Mouse (Mus musculus): Measurements from ENCODE around the gene Acot13.
"Not testable (repeated sequence)": the region's sequence is repeated elsewhere in the genome, so short reads cannot be mapped to it uniquely, and the experiment has no call there.

Acot13 gene

DNA sequence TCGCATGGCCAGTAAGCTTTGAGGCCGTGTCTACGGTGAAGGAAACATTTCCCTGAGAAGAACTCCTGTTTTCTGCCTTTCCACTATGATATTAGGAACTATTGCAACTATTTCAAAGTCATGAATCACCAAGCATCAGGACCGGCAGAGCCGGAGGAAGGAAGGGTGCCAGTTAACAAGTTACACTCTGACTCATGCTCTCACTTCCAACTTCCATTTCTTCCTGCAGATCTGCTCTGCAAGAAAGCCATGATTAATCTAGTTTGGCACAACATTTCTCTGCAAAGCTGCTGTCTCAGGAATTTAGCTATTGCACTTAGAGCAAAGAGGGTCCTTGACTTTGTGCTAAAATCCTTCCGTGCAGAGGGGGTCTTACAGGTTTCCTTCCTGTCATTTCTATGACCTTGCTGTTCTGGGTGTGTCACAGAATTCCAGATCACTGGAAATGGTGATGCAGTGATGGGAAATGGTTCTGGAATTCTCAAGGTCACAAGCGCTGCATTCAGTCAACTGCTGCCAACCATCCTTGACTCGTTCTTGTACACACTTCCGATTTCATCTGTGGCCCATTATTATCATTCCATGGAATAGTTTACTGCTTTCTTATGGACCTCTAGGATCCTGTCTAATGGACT, 38.8 kb downstream of the Acot13 start:
- in situ Hi-C loops (cut with MboI, MseI), result loop anchor here (25.0 kb wide), 1 partner anchor 1030 kb away; the partner anchor contains the start of genes Hist1h1a, Hist1h2ab, Hist1h3a and Hist1h3b

DNA sequence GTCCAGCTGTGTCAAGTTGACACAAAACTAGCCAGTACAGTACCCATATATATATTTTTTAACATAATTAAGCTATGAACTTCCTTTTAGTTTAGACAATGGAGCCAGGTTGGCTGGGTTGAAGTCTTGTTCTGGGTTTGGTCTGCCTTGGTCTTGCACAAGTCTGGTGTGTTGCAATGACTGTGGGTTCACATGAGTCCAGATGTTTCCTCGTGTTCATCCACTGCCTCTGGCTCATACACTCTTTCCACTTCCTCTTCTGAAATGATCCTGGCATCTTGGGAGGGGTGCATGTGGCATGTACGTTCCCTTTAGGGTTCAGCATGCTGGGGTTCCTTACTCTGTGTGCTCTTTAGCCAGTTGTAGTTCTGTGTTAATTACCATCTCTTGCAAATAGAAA, 40.0 kb downstream of the Acot13 start:
- in situ Hi-C loops (cut with MboI, MseI), result loop anchor here (25.0 kb wide), 1 partner anchor 1029 kb away; the partner anchor contains the start of genes Hist1h1a, Hist1h2ab, Hist1h3a and Hist1h3b

DNA sequence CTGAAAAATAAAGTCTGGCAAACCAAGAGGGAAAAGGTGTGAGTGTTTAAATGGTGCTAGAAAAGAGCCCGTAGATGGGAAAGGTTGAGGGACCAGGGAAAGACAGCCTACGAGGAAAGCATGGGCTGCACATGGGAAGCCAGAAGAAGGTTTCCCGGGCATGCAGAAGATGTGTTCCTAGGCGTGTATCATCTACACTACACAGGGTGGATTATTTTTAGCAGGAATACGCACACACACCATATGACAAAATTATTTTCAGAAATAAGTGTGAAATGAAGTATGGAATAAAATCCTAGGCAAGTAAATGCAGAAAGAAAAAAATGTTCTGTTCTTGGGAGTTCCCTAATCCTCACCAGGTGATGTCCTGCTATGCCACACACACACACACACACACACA, 43.9 kb downstream of the Acot13 start:
- in situ Hi-C loops (cut with MboI, MseI), result loop anchor here (25.0 kb wide), 1 partner anchor 1025 kb away; the partner anchor contains the start of genes Hist1h1a, Hist1h2ab, Hist1h3a and Hist1h3b

DNA sequence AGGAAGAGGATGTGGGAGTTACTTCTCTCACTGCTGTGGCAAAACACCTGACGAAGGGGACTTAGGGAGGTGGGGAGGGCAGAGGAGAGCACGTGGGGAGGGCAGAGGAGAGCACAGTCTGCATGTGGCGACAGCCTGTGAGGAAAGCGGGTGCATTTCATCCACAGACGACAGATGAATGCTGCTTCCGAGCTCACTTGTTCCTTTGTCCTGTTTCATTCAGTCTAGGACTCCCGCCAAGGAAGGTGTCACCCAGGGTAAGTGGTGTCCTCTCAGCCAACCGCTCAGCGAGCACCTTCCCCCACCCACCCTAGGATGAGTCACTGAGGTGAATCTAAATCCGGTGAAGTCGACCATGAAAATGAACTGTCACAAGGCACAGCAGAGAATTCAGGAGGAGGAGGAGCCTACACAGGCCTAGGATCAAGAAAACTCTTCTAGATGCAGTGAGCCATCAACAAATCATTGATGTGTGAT, 45.3 kb downstream of the Acot13 start:
- in situ Hi-C loops (cut with MboI, MseI), result loop anchor here (25.0 kb wide), 1 partner anchor 1024 kb away; the partner anchor contains the start of genes Hist1h1a, Hist1h2ab, Hist1h3a and Hist1h3b

DNA sequence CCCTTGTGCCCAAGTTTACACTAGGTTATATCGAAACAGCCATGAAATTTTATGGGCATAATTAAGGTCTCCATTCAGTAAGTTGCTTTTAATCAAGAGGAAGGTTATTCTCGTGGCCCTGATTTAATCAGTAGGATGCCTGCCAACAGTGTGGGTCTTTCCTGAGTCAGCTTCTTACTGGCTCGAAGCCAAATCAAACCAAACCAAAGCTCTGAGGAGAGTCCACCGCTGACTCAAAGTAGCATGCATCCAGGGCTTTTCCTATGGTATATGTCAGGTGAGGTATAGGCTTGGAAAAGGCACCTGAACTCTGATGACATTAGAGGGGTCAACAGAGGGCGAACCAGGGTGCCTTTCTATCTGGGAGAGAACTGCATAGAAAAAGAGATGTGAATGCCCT, 49.4 kb downstream of the Acot13 start:
- in situ Hi-C loops (cut with MboI, MseI), result loop anchor here (25.0 kb wide), 1 partner anchor 1020 kb away; the partner anchor contains the start of genes Hist1h1a, Hist1h2ab, Hist1h3a and Hist1h3b

DNA sequence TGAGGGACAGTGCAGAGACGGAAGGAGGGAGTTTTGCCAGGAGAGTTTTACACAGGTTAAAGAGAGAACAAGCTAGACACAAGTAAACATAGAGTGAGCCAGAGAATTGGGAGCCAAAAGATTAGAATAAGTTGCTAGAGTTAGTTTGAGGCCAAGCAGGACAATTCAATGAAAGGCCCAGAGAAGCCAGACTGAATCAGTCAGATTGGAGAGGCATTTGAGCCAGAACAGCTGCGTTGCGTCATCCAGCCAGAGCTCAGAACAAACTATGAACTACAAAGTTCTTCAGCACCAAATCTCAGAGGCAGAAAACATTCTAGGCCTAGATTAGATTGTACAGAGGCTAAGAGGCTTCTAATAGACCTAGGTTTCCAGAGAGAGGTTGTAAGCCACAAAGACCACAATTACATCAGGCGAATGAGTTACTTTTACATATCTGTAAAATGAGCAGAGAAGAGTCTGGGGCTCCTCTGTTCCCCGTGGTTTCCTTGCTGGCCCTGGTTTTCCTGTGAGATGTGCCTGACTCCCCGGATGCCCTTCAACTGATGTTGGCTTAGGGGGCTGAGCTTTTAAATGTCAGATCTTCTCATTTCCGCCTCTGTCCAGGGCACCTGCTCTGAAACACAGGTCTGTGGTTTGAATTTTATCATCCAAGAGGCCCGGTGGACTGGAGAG, 52.5 kb downstream of the Acot13 start:
- in situ Hi-C loops (cut with MboI, MseI), result loop anchor here (25.0 kb wide), 1 partner anchor 1017 kb away; the partner anchor contains the start of genes Hist1h1a, Hist1h2ab, Hist1h3a and Hist1h3b

DNA sequence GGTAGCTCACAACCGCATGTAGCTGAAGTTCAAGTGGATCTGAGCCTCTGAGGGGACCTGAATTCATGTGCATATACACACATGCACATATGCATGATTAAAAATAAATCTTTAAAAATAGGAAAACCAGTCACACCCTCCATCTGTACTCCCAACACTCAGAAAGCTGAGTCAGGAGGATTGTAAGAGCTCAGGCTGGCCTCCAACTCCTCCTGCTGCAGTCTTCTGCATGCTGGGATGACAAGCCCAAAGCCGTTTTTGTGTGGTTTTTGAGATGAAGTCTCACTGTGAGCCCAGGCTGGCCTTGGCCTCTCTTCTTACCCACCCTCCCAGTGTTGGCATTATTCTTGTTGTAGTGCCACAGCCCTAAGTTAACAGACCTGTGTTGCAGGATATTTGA, 53.3 kb downstream of the Acot13 start:
- in situ Hi-C loops (cut with MboI, MseI), result loop anchor here (25.0 kb wide), 1 partner anchor 1016 kb away; the partner anchor contains the start of genes Hist1h1a, Hist1h2ab, Hist1h3a and Hist1h3b

DNA sequence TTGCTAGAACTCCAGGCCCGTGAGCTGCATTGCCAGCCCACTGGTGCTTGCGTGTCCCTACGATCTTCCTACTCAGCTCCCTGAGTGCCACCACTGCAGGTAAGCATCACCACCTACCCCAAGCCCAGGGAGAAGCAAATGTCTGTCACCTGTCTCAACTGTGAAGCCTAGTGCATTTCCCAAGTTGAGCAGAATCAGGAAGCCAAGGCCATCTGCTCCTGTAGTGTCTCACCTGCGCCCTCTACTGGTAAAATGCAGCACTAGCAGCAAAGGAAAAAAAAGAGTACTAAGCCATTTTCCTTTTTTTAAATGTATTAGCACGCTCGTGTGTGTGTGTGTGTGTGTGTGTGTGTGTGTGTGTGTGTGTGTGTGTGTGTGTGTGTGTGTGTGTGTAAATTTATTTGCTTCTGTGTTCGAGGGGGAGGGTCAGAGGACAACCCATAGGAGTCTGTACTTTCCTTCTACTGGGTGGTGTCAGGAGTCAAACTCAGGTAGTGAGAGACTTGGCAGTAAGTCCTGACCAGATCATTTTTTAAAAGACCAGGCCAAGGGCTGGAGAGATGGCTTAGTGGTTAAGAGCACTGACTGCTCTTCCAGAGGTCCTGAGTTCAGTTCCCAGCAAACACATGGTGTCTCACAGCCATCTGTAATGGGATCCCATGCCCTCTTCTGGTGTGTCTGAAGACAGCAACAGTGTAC, 55.0 kb downstream of the Acot13 start:
- in situ Hi-C loops (cut with MboI, MseI), result loop anchor here (25.0 kb wide), 1 partner anchor 1014 kb away; the partner anchor contains the start of genes Hist1h1a, Hist1h2ab, Hist1h3a and Hist1h3b

DNA sequence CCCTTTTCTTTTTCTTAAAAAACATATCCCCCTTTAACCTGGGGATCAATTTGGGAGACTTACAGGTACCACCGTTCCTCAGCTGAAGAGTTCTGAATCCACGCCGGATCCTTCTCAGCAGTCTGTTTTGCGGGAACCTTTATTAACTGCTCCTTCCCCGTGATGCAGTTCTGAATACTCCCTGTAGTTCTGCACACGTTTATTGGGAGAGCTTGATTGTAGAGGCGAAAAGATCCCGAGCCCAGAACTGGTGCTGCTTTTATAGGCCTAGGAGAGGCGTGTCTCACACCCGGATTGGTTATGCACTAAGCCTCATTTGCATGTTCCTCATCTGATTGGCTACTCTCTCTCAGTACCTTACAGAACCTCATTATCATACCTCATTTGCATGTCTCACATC, 59.9 kb downstream of the Acot13 start:
- in situ Hi-C loops (cut with MboI, MseI), result not testable (repeated sequence)

Measured in regulatory T cell (primary cell).